ENCODE assay signal across 8 mouse cellular contexts in the genomic region with DNA sequence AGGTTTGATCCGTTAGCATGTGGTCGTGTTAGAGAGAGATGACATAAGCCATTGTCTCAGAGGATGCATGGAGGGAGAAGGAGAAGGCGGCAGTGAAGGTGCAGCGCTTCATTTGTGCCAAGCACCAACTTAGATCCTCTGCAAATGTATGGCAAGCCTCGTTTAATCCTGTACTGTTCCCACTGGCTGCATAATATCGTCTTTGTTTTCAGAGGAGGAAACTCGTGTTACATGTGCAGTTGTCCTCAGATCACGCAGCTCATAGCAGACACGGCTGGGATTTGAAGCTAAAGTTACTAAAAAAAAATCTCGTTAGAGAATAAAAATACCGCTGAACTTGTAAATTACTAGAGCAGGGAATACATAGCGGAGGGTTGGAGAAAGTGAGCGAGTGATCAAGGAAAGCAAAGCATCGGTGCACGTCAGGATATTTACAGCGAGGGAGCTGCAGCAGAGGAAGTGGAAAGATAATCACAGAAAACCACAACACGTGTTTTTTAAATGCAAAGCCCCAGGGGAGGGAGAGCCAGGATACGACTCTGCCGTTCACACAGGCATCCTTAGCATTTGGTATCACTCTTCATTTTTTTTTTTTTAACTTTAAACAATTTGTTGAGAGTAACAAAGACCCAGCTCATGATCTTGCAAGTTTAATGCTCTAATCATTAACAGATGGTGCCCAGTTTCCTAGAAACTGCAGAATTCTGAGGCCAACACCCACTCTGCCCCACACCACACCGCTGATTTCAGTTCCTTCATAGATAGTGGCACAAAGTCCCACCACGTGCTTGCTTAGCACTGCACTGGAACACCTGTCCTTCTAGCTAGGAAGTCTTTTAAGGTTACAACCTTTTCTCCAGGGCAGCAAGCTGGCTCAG. TPM values are rescaled to one million over a fixed set of nuclear protein-coding genes. Genes with fewer than 3 reads are reported as not detected.
A peak's percentile ranks its signal among the peaks of the same experiment; 100 is the strongest.
DNase-seq lines count a peak whose midpoint lies in the region; ATAC-seq and TF ChIP-seq lines count a peak whose summit lies in the region.

No protein-coding gene starts in this region.

- no peaks in the 10 kb centered on the region for H3K36me3 ChIP-seq in hindbrain, embryonic 11.5 days (ENCODE audit: control insufficient read depth, insufficient read depth, low read length)
- H3K36me3 ChIP-seq in limb, embryonic 11.5 days (ENCODE audit: control insufficient read depth, insufficient read depth, low read length) = no peaks in the 10 kb centered on the region
- H3K36me3 ChIP-seq in neural tube, embryonic 13.5 days = no peaks in the 10 kb centered on the region

- no peak overlapping the region for H3K4me2 ChIP-seq in hindbrain, embryonic 11.5 days (replicated peaks; ENCODE audit: low read depth, low read length)
- H3K4me2 ChIP-seq in limb, embryonic 11.5 days (ENCODE audit: low read depth, severe bottlenecking) = peak overlapping the region; percentile 39
- H3K4me2 ChIP-seq in neural tube, embryonic 13.5 days = peak overlapping the region; percentile 25

- 49% methylated on average over 21 of the region's 21 CpGs for WGBS in hindbrain, embryonic 11.5 days
- WGBS in limb, embryonic 11.5 days = 19% methylated on average over 21 of the region's 21 CpGs
- 46% methylated on average over 21 of the region's 21 CpGs for WGBS in neural tube, embryonic 13.5 days

- peak overlapping the region; percentile 41 for H3K4me3 ChIP-seq in layer of hippocampus, adult 2 months
- H3K4me3 ChIP-seq in hindbrain, embryonic 11.5 days (ENCODE audit: low read depth, low read length) = no peak overlapping the region
- no peak overlapping the region for H3K4me3 ChIP-seq in limb, embryonic 11.5 days (ENCODE audit: low read depth, low read length)
- H3K4me3 ChIP-seq in neural tube, embryonic 13.5 days = no peak overlapping the region

- H3K27me3 ChIP-seq in hindbrain, embryonic 11.5 days (ENCODE audit: control insufficient read depth, insufficient read depth, low read length) = no peaks in the 10 kb centered on the region
- H3K27me3 ChIP-seq in limb, embryonic 11.5 days (ENCODE audit: control insufficient read depth, insufficient read depth, low read length) = no peaks in the 10 kb centered on the region
- H3K27me3 ChIP-seq in neural tube, embryonic 13.5 days = no peaks in the 10 kb centered on the region

- DNase-seq in layer of hippocampus, adult 2 months (ENCODE audit: low spot score in 2 of 2) = no peak
- DNase-seq in layer of hippocampus, adult 9-11 months = no peak
- DNase-seq in hindbrain, embryonic 11.5 days (ENCODE audit: low spot score) = peak; percentile 16
- peak; percentile 58 for DNase-seq in limb, embryonic 11.5 days (ENCODE audit: low spot score)
- DNase-seq in cerebellum, postnatal 14 days = no peak
- no peak for DNase-seq in layer of hippocampus, postnatal 25 days (ENCODE audit: extremely low spot score in 1 of 2, low spot score in 1 of 2)

- no peaks in the 10 kb centered on the region for H3K4me1 ChIP-seq in hindbrain, embryonic 11.5 days (replicated peaks; ENCODE audit: control insufficient read depth, insufficient read depth, low read length)
- H3K4me1 ChIP-seq in limb, embryonic 11.5 days (ENCODE audit: control insufficient read depth, insufficient read depth, low read length) = peaks cover 16% of the 10 kb centered on the region
- peaks cover 11% of the 10 kb centered on the region; the same call in 1 of the 2 replicates for H3K4me1 ChIP-seq in neural tube, embryonic 13.5 days (replicated peaks)

- ATAC-seq in common myeloid progenitor, adult 5-6 weeks (replicated peaks; ENCODE audit: low read depth, poor library complexity, severe bottlenecking) = peak; percentile 91
- no peak for ATAC-seq in hindbrain, embryonic 11.5 days (ENCODE audit: low FRiP score)
- peak; percentile 51; the same call in 1 of the 2 replicates for ATAC-seq in limb, embryonic 11.5 days (ENCODE audit: insufficient number of reproducible peaks, low FRiP score, low TSS enrichment, low read depth)
- no peak for ATAC-seq in neural tube, embryonic 13.5 days (ENCODE audit: low read depth)

- no peak overlapping the region for H3K27ac ChIP-seq in layer of hippocampus, adult 2 months
- no peak overlapping the region for H3K27ac ChIP-seq in hindbrain, embryonic 11.5 days (ENCODE audit: low read depth, low read length)
- H3K27ac ChIP-seq in limb, embryonic 11.5 days (replicated peaks; ENCODE audit: low read depth, low read length) = peak overlapping the region; percentile 59; the same call in 1 of the 2 replicates
- 0 out of 2 replicates have a peak overlapping the region, but pooled peaks have one; percentile 4 for H3K27ac ChIP-seq in neural tube, embryonic 13.5 days (replicated peaks)

- no peaks in the 10 kb centered on the region for H3K9me3 ChIP-seq in hindbrain, embryonic 11.5 days (ENCODE audit: control insufficient read depth, low read length)
- no peaks in the 10 kb centered on the region for H3K9me3 ChIP-seq in limb, embryonic 11.5 days (ENCODE audit: control insufficient read depth, low read length)
- peaks cover 4% of the 10 kb centered on the region; the same call in 1 of the 2 replicates for H3K9me3 ChIP-seq in neural tube, embryonic 13.5 days

- no peak for TF ChIP-seq CTCF in layer of hippocampus, adult 2 months (conservative IDR thresholded peaks at IDR 0.05)

- no peak overlapping the region for H3K9ac ChIP-seq in hindbrain, embryonic 11.5 days (ENCODE audit: low read depth, low read length)
- H3K9ac ChIP-seq in limb, embryonic 11.5 days (ENCODE audit: low read length) = peak overlapping the region; percentile 30; the same call in 1 of the 2 replicates
- no peak overlapping the region for H3K9ac ChIP-seq in neural tube, embryonic 13.5 days

RNA-seq across cellular contexts. Expression of gene Nup160, which starts 9.4 kb away (rescaled TPM):
- total RNA-seq in layer of hippocampus, adult 2 months (2021) = 10 to 100 TPM; 17.0 to 20.8 TPM
- total RNA-seq in common myeloid progenitor, adult 5-6 weeks (2017) = 40.7 and 80.8 TPM in 2 replicates
- polyA plus RNA-seq in hindbrain, embryonic 11.5 days (2014; fragmentation: Nextera tagmentation; extraction: Ambion mirVana) = 55.2 and 55.4 TPM in 2 replicates
- polyA plus RNA-seq in limb, embryonic 11.5 days (2014; fragmentation: Nextera tagmentation; extraction: Ambion mirVana) = 66.2 and 74.0 TPM in 2 replicates
- polyA plus RNA-seq in neural tube, embryonic 13.5 days (2015; fragmentation: Nextera tagmentation; extraction: Ambion mirVana) = 26.2 and 33.9 TPM in 2 replicates
- 10 to 100 TPM; 16.4 to 17.9 TPM for total RNA-seq in layer of hippocampus, postnatal 25 days (2021)

Comparison
In these comparisons a context has a peak if more than half of its experiments do, and no peak if none do; other contexts are left out.
1. DNase-seq: peak in hindbrain, embryonic 11.5 days (single experiment) and limb, embryonic 11.5 days (single experiment); none in layer of hippocampus, adult 2 months (0 of 2), layer of hippocampus, adult 9-11 months (single experiment), cerebellum, postnatal 14 days (0 of 2) and layer of hippocampus, postnatal 25 days (0 of 2).
2. H3K27ac ChIP-seq: peak in limb, embryonic 11.5 days (single experiment) and neural tube, embryonic 13.5 days (single experiment); none in layer of hippocampus, adult 2 months (single experiment) and hindbrain, embryonic 11.5 days (single experiment).
3. ATAC-seq: peak in common myeloid progenitor, adult 5-6 weeks (single experiment) and limb, embryonic 11.5 days (single experiment); none in hindbrain, embryonic 11.5 days (single experiment) and neural tube, embryonic 13.5 days (single experiment).